Mouse (Mus musculus) kidney, embryonic 14.5 days (tissue): Measurements from ENCODE around the gene Adh7. TPM values are rescaled to one million over a fixed set of nuclear protein-coding genes. Genes with fewer than 3 reads are reported as not detected.

Experiments
- ATAC-seq: fragments of 200-750 bp; cut with Nextera tagmentation; 2 replicates; pipeline ENCODE4 v1.8.0; 2017; ENCODE audit warnings: moderate number of reproducible peaks, mild to moderate bottlenecking, moderate TSS enrichment, moderate library complexity; ENCODE audit not compliant: low FRiP score, low TSS enrichment
- H3K27ac ChIP-seq: fragments of 300-500 bp; sonication (generic); 2 replicates; pipeline ENCODE4 v1.5.1; 2014; ENCODE audit warnings: low read depth, mild to moderate bottlenecking, low read length, moderate library complexity, mixed read lengths
- H3K27me3 ChIP-seq: fragments of 300-500 bp; sonication (generic); 2 replicates; pipeline ENCODE4 v1.6.1; 2014; ENCODE audit warnings: mild to moderate bottlenecking, low read length; ENCODE audit not compliant: control insufficient read depth, insufficient read depth
- H3K36me3 ChIP-seq: fragments of 300-500 bp; sonication (generic); 2 replicates; pipeline ENCODE4 v1.6.1; 2014; ENCODE audit warnings: low read length, mixed read lengths; ENCODE audit not compliant: control insufficient read depth, insufficient read depth
- H3K4me1 ChIP-seq: fragments of 300-500 bp; sonication (generic); 2 replicates; pipeline ENCODE4 v1.6.1; 2014; ENCODE audit warnings: low read length, mixed read lengths; ENCODE audit not compliant: control insufficient read depth, insufficient read depth
- H3K4me2 ChIP-seq: fragments of 300-500 bp; sonication (generic); replicated peaks from 2 replicates; pipeline ENCODE4 v1.6.1; 2014; ENCODE audit warnings: low read depth, mild to moderate bottlenecking, low read length
- H3K4me3 ChIP-seq: fragments of 300-500 bp; sonication (generic); 2 replicates; pipeline ENCODE4 v1.5.1; 2014; ENCODE audit warnings: mild to moderate bottlenecking, low read length
- H3K9ac ChIP-seq: fragments of 300-500 bp; sonication (generic); 2 replicates; pipeline ENCODE4 v1.6.1; 2014; ENCODE audit warnings: low read depth, mild to moderate bottlenecking, low read length, moderate library complexity
- H3K9me3 ChIP-seq: fragments of 300-500 bp; sonication (generic); 2 replicates; pipeline ENCODE4 v1.6.1; 2016; ENCODE audit warnings: low read length; ENCODE audit not compliant: control insufficient read depth
- WGBS: fragments of 180-500 bp; shearing (Covaris S2); extraction: QIAGEN DNeasy Blood & Tissue Kit; methylation state at CpG from one replicate; pipeline ENCODE4 v1.1.7; 2014; 5-methylcytosine and 5-hydroxymethylcytosine counted together
- polyA plus RNA-seq: library from polyadenylated mRNA; unstranded; fragments of >200 nt; fragmentation: Nextera tagmentation; extraction: Ambion mirVana; gene quantifications from 2 replicates; pipeline ENCODE4 v1.2.1, GENCODE M21; 2014

The Adh7 gene
- polyA plus RNA-seq, 1 experiment from 2014 or later: 0.46 TPM

GRCm38 (mm10) chr3:138251156-138251555 lies 33.6 kb downstream of the Adh7 start:
- no peak overlapping the region for H3K4me2 ChIP-seq
- no peak for ATAC-seq
- H3K9me3 ChIP-seq: no peaks in the 10 kb centered on the region
- WGBS: 77% methylated on average over 6 of the region's 6 CpGs
- no peaks in the 10 kb centered on the region for H3K36me3 ChIP-seq
- H3K27ac ChIP-seq: no peak overlapping the region
- H3K4me3 ChIP-seq: no peak overlapping the region
- peaks cover 10% of the 10 kb centered on the region; the same call in 1 of the 2 replicates for H3K4me1 ChIP-seq
- H3K27me3 ChIP-seq: no peaks in the 10 kb centered on the region
- H3K9ac ChIP-seq: no peak overlapping the region

GRCm38 (mm10) chr3:138254205-138254604 lies 36.6 kb downstream of the Adh7 start:
- Histone ChIP-seq H3K27ac (no peak overlapping the region), H3K9me3 (no peaks in the 10 kb centered on the region), H3K4me1 (peaks cover 10% of the 10 kb centered on the region; the same call in 1 of the 2 replicates), H3K4me3 (no peak overlapping the region), H3K4me2 (no peak overlapping the region), H3K27me3 (no peaks in the 10 kb centered on the region), H3K36me3 (no peaks in the 10 kb centered on the region), H3K9ac (no peak overlapping the region)
- WGBS: 41% methylated on average over 5 of the region's 5 CpGs
- no peak for ATAC-seq

DNA sequence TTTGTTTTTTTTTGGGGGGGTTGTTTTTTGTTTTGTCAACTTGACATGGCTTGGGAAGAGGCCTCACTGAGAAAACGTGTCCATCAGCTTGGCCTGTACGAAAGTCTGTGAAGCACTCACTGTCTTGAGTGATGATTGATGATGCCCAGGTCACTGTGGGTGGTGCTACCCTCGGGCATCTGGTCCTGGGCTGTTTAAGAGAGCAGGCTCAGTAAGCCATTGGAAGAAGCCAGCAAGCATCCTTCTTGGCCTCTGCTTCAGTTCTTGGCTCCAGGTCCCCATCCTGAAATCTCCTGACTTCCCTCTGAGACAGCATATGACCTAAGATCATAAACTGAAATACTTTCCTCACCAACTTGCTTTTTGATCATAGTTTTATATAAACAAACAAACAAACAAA lies 37.8 kb downstream of the Adh7 start:
- Histone ChIP-seq H3K4me3 (no peak overlapping the region), H3K27me3 (no peaks in the 10 kb centered on the region), H3K4me2 (no peak overlapping the region), H3K4me1 (peaks cover 10% of the 10 kb centered on the region; the same call in 1 of the 2 replicates), H3K9ac (no peak overlapping the region), H3K36me3 (no peaks in the 10 kb centered on the region), H3K27ac (no peak overlapping the region), H3K9me3 (no peaks in the 10 kb centered on the region)
- 23% methylated on average over 3 of the region's 3 CpGs for WGBS
- ATAC-seq: 0 out of 2 replicates have a peak, but pooled peaks have one; percentile 51

DNA sequence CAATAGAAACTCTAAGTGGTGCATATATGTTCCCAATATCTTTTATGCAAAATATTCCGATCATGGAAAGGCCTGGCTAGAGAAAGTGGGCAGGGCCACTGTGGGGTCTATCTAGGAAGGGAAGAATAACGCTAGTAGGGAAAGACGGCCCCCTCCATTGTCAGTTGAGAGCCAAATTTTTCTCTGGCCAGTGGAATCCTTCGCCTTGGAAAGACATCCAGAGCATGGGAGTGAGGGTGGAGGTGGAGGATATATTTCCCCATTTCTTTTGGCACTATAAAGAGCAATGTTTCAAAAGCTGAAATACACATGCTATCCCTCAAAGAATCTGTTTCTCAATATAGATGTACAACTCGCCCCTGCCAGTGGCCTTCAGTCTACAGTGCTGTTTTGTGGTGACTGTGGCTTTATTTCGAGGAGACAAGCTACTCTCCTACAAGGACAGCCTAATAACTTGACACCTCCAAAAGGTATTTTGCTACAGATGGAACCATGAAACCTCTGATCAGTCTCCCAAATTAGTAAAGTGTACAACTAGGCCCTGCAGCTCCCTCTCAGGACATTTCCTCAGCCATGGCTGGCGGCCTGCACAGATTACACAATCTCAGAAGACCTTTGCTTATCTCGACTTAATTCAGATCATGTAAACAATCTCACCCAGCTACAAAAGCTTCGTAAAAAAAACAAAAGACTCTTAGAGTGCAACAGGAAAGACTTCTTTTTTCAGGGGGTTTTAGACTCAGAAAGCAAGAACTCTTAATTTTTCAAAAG lies 38.4 kb downstream of the Adh7 start:
- H3K4me3 ChIP-seq: no peak overlapping the region
- H3K4me2 ChIP-seq: no peak overlapping the region
- no peak overlapping the region for H3K9ac ChIP-seq
- peaks cover 10% of the 10 kb centered on the region; the same call in 1 of the 2 replicates for H3K4me1 ChIP-seq
- no peaks in the 10 kb centered on the region for H3K36me3 ChIP-seq
- WGBS: 76% methylated on average over 9 of the region's 9 CpGs
- no peaks in the 10 kb centered on the region for H3K9me3 ChIP-seq
- no peak for ATAC-seq
- no peak overlapping the region for H3K27ac ChIP-seq
- H3K27me3 ChIP-seq: no peaks in the 10 kb centered on the region

- Histone ChIP-seq H3K9ac (no peak within 1 kb of the TSS), H3K4me3 (no peak within 1 kb of the TSS), H3K4me2 (no peak within 1 kb of the TSS), H3K27ac (no peak within 1 kb of the TSS), H3K36me3 (no peaks in the 10 kb centered on the region), H3K27me3 (no peaks in the 10 kb centered on the region), H3K9me3 (no peaks in the 10 kb centered on the region), H3K4me1 (peaks cover 13% of the 10 kb centered on the region; the same call in 1 of the 2 replicates)
- ATAC-seq: peak; percentile 54; the same call in 1 of the 2 replicates
- 53% methylated on average over 11 of the region's 11 CpGs for WGBS
These were observed 43.4 kb downstream of the Adh7 start, which contains the start of gene Adh1 for GRCm38 (mm10) chr3:138260721-138261669. Gene Adh1 (plus strand): TSS chr3:138260991.

DNA sequence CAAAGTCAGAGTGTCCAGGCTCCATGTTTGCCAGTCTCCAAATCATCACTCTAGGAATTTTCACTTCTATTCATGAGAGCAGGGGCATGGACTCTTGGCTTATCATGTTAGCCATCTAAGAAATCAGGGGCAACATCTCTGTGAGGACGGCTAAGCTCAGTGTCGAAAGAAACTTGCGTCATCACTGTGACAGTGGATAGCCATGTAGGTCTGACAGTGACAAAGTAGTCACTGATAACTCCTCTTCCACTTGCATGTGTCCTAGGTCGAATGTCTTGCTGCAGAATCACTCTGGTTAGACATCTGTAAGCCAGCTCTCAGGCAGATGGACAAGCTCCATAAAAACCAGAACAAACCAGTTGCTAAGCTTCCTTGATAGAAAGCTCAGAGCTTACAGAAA lies 45.0 kb downstream of the Adh7 start:
- WGBS: 41% methylated on average over 4 of the region's 4 CpGs

GRCm38 (mm10) chr3:138263154-138263930 lies 45.8 kb downstream of the Adh7 start:
- no peak overlapping the region for H3K4me3 ChIP-seq
- H3K4me1 ChIP-seq: peaks cover 13% of the 10 kb centered on the region; the same call in 1 of the 2 replicates
- no peak overlapping the region for H3K27ac ChIP-seq
- no peak overlapping the region for H3K4me2 ChIP-seq
- 54% methylated on average over 5 of the region's 5 CpGs for WGBS
- no peaks in the 10 kb centered on the region for H3K36me3 ChIP-seq
- no peaks in the 10 kb centered on the region for H3K9me3 ChIP-seq
- no peak overlapping the region for H3K9ac ChIP-seq
- no peak for ATAC-seq
- H3K27me3 ChIP-seq: no peaks in the 10 kb centered on the region

More for the DNA sequence above, 45.0 kb downstream of the Adh7 start:
- Histone ChIP-seq H3K36me3 (no peaks in the 10 kb centered on the region), H3K4me3 (no peak overlapping the region), H3K4me2 (no peak overlapping the region), H3K9me3 (no peaks in the 10 kb centered on the region), H3K27ac (no peak overlapping the region), H3K9ac (no peak overlapping the region), H3K4me1 (peaks cover 13% of the 10 kb centered on the region; the same call in 1 of the 2 replicates), H3K27me3 (no peaks in the 10 kb centered on the region)
- ATAC-seq: no peak

GRCm38 (mm10) chr3:138264648-138265047 lies 47.1 kb downstream of the Adh7 start:
- H3K4me1 ChIP-seq: peaks cover 13% of the 10 kb centered on the region; the same call in 1 of the 2 replicates
- no peak overlapping the region for H3K9ac ChIP-seq
- H3K4me2 ChIP-seq: no peak overlapping the region
- no peak overlapping the region for H3K27ac ChIP-seq
- WGBS: 52% methylated on average over 3 of the region's 3 CpGs
- H3K27me3 ChIP-seq: no peaks in the 10 kb centered on the region
- no peaks in the 10 kb centered on the region for H3K9me3 ChIP-seq
- H3K36me3 ChIP-seq: no peaks in the 10 kb centered on the region
- no peak for ATAC-seq
- no peak overlapping the region for H3K4me3 ChIP-seq
